Mouse (Mus musculus) liver, embryonic 14.5 days (tissue): Measurements from ENCODE around the gene Bola1.
A peak's percentile ranks its signal among the peaks of the same experiment; 100 is the strongest.

Experiments
- CTCF ChIP-seq: IDR thresholded peaks from 2 replicates; pipeline ENCODE4 v1.5.1; 2016; ENCODE audit warnings: antibody characterized with exemption, low read depth, control low read depth
- EP300 ChIP-seq: IDR thresholded peaks from 2 replicates; pipeline ENCODE4 v1.6.1; 2016; ENCODE audit warnings: antibody characterized with exemption, low read depth

DNA sequence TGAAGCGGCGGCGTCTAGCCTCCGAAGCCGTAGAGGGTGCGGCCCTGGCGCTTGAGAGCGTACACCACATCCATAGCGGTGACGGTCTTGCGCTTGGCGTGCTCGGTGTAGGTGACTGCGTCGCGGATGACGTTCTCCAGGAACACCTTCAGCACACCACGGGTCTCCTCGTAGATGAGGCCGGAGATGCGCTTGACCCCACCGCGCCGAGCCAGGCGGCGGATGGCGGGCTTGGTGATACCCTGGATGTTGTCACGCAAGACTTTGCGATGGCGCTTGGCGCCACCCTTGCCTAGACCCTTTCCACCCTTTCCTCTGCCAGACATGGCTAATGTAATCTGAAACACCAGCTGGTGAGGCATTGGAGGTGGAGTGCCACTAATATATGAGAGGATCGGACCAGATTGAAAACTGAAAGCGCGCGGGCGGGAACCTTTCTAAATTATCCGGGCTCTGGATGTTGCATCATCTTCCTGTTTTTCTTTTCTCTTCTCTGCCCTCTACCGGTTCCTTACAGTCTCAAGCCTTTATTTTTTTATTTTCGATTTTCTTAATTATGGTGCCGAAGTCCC, 43.6 kb upstream of the Bola1 start, which contains the start of gene Hist2h4:
- TF ChIP-seq CTCF (peak; percentile 47; the same call in 1 of the 2 replicates), EP300 (peak; percentile 93)
